Mouse (Mus musculus) kidney, embryonic 16.5 days (tissue): Measurements from ENCODE around the gene Mief2. TPM values are rescaled to one million over a fixed set of nuclear protein-coding genes. Genes with fewer than 3 reads are reported as not detected.

Experiments
- ATAC-seq: fragments of 200-750 bp; cut with Nextera tagmentation; 2 replicates; pipeline ENCODE4 v1.8.0; 2017; ENCODE audit warnings: moderate TSS enrichment; ENCODE audit not compliant: low FRiP score, low TSS enrichment
- H3K27ac ChIP-seq: fragments of 300-500 bp; sonication (generic); 2 replicates; pipeline ENCODE4 v1.5.1; 2014; ENCODE audit warnings: low read length
- H3K27me3 ChIP-seq: fragments of 300-500 bp; sonication (generic); 2 replicates; pipeline ENCODE4 v1.6.1; 2014; ENCODE audit warnings: low read length, control low read depth, mixed read lengths; ENCODE audit not compliant: insufficient read depth
- H3K36me3 ChIP-seq: fragments of 300-500 bp; sonication (generic); 2 replicates; pipeline ENCODE4 v1.6.1; 2014; ENCODE audit warnings: low read length, control low read depth, mixed read lengths; ENCODE audit not compliant: insufficient read depth
- H3K4me1 ChIP-seq: fragments of 300-500 bp; sonication (generic); 2 replicates; pipeline ENCODE4 v1.6.1; 2014; ENCODE audit warnings: low read length, control low read depth, mixed read lengths; ENCODE audit not compliant: insufficient read depth
- H3K4me2 ChIP-seq: fragments of 300-500 bp; sonication (generic); replicated peaks from 2 replicates; pipeline ENCODE4 v1.6.1; 2014; ENCODE audit warnings: low read depth, low read length
- H3K4me3 ChIP-seq: fragments of 300-500 bp; sonication (generic); 2 replicates; pipeline ENCODE4 v1.5.1; 2014; ENCODE audit warnings: mild to moderate bottlenecking, low read length
- H3K9ac ChIP-seq: fragments of 300-500 bp; sonication (generic); replicated peaks from 2 replicates; pipeline ENCODE4 v1.6.1; 2014; ENCODE audit warnings: low read length
- H3K9me3 ChIP-seq: fragments of 300-500 bp; sonication (generic); 2 replicates; pipeline ENCODE4 v1.6.1; 2016; ENCODE audit warnings: low read length, control low read depth
- WGBS: fragments of 180-500 bp; shearing (Covaris S2); extraction: QIAGEN DNeasy Blood & Tissue Kit; methylation state at CpG from one replicate; pipeline ENCODE4 v1.1.7; 2014; 5-methylcytosine and 5-hydroxymethylcytosine counted together
- polyA plus RNA-seq: library from polyadenylated mRNA; unstranded; fragments of >200 nt; fragmentation: Nextera tagmentation; extraction: Ambion mirVana; gene quantifications from 2 replicates; pipeline ENCODE4 v1.2.1, GENCODE M21; 2015

Gene Mief2
- polyA plus RNA-seq, 1 experiment from 2014 or later = 16.2 TPM

DNA sequence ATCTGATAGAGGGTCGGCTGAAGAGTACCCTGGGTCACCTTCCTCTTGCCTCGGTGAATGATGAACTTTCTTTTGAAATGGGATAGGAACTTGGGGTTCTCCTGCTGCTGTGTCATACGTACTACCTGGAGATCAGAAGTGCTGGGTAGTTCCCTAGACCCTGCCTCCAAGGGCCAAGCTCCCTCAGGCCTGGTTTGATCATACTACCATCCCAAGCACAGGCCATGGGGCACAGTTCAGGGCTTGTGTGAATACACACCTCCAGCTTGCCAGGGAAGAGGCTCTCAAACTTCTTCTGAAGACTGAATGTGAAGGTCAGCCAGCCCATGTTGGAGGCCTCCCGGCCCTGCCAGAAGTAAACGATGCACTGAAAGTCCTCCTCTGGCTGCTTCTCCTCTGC is 12.4 kb upstream of the Mief2 start:
- Histone ChIP-seq H3K9me3 (no peaks in the 10 kb centered on the region), H3K27ac (no peak overlapping the region), H3K4me1 (no peaks in the 10 kb centered on the region), H3K9ac (no peak overlapping the region), H3K27me3 (no peaks in the 10 kb centered on the region), H3K4me3 (no peak overlapping the region), H3K4me2 (no peak overlapping the region), H3K36me3 (peaks cover 98% of the 10 kb centered on the region)
- ATAC-seq = no peak
- 81% methylated on average over 5 of the region's 5 CpGs for WGBS

DNA sequence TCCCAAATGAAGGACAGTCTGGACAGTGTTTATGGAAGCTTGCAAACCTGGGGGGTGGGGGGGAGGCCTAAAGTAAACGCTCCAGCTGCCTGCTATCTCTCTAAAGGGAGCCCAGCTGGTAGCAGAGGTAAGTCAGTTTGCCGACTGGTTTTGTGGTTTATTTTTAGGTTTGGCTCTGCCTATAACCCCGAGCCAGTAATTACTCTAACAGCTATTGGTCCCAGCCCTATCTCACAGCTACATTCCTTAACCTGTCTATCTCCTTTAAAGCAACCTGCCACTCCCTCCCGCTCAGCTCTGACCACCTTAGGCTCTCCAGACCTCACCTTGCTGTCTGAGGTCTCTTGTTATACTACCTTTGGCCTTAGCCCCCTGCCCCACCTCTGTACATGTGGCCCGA is 8.9 kb upstream of the Mief2 start:
- 81% methylated on average over 5 of the region's 5 CpGs for WGBS
- no peak for ATAC-seq

GRCm38 (mm10) chr11:60726601-60727391 is 1.4 kb upstream of the Mief2 start, which contains the start of gene Flii:
Gene Flii (minus strand): TSS chr11:60727263.
- Histone ChIP-seq H3K27ac (peak within 1 kb of the TSS; percentile 84), H3K4me1 (peaks cover 21% of the 10 kb centered on the region), H3K9ac (peak within 1 kb of the TSS; percentile 90), H3K27me3 (no peaks in the 10 kb centered on the region), H3K4me2 (peak within 1 kb of the TSS; percentile 79), H3K36me3 (peaks cover 33% of the 10 kb centered on the region), H3K9me3 (no peaks in the 10 kb centered on the region), H3K4me3 (peak within 1 kb of the TSS; percentile 75)
- ATAC-seq = peak; percentile 81
- under 1% methylated on average over 64 of the region's 71 CpGs for WGBS

More for the DNA sequence above, 8.9 kb upstream of the Mief2 start:
- no peak overlapping the region for H3K27ac ChIP-seq
- H3K27me3 ChIP-seq = no peaks in the 10 kb centered on the region
- no peak overlapping the region for H3K9ac ChIP-seq
- no peak overlapping the region for H3K4me2 ChIP-seq
- H3K9me3 ChIP-seq = no peaks in the 10 kb centered on the region
- peaks cover 97% of the 10 kb centered on the region for H3K36me3 ChIP-seq
- H3K4me3 ChIP-seq = no peak overlapping the region
- H3K4me1 ChIP-seq = no peaks in the 10 kb centered on the region

DNA sequence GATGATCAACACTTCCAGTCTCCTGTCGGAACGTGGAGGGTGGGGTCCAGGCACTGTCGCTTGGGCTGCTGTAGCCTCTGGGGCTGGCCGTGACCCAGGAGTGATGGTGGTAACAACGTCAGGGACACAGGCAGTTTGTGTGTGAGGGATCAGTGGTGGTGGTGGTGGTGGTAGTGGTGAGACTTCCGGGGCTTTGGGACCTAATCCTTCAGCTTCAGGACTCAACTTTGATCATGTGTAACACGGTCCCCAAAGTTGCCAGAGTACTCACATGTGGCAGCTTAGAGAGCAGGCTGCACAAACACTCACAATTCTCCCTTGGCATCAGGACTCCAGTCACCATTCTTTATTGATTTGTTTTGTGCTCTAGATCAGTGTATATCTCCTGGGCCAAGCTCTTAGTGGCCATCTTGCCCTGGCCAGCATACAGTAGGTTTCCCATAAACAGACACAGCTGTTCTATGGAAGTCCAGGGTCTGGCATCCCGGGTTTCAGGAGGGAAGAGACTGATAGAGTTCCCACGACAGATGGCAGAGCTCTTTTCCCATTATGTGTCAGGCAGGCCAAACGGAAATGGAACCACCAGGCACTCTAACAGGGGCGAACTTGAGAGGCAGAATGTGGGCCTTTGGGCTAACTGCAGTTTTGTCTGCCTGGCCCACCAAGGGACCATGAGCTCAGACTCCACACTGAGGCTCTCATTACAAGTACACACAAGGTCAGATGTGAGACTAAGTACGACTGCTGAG is 632 bp upstream of the Mief2 start:
- H3K36me3 ChIP-seq = peaks cover 32% of the 10 kb centered on the region
- 5% methylated on average over 12 of the region's 12 CpGs for WGBS
- H3K9ac ChIP-seq = peak overlapping the region; percentile 90
- peak overlapping the region; percentile 84 for H3K27ac ChIP-seq
- peak overlapping the region; percentile 79 for H3K4me2 ChIP-seq
- no peaks in the 10 kb centered on the region for H3K9me3 ChIP-seq
- peaks cover 21% of the 10 kb centered on the region for H3K4me1 ChIP-seq
- peak overlapping the region; percentile 75 for H3K4me3 ChIP-seq
- ATAC-seq = peak; percentile 7
- no peaks in the 10 kb centered on the region for H3K27me3 ChIP-seq

DNA sequence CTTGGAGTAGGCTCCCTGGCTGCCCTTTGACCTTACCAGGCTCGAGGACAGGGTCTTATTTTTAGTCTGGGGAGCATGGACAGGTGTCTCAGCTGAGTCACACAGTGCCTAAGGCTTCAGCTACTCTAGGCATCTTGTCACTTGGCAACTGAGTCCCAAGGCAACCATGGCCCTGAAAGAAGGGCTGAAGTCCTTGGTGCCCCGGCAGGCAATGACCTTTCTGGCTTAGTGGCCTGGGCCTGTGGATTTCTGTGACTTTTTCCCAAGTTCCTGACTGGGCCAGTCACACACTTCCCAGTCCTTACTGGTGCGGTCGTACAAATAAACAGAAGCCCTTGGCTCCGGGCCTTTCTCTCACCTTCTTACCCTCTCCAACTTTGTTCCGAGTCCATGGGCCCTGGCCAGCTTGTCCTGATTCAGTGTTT is 1.0 kb downstream of the Mief2 start:
- H3K27me3 ChIP-seq = no peaks in the 10 kb centered on the region
- H3K4me2 ChIP-seq = peak overlapping the region; percentile 79
- H3K36me3 ChIP-seq = peaks cover 20% of the 10 kb centered on the region
- H3K4me3 ChIP-seq = peak overlapping the region; percentile 75
- H3K9me3 ChIP-seq = no peaks in the 10 kb centered on the region
- H3K4me1 ChIP-seq = peaks cover 21% of the 10 kb centered on the region
- H3K27ac ChIP-seq = no peak overlapping the region
- WGBS = 65% methylated on average over 6 of the region's 6 CpGs
- H3K9ac ChIP-seq = peak overlapping the region; percentile 75
- ATAC-seq = no peak

- Histone ChIP-seq H3K27me3 (no peaks in the 10 kb centered on the region), H3K4me2 (no peak overlapping the region), H3K27ac (no peak overlapping the region), H3K4me1 (peaks cover 21% of the 10 kb centered on the region), H3K9me3 (no peaks in the 10 kb centered on the region), H3K4me3 (no peak overlapping the region), H3K9ac (no peak overlapping the region), H3K36me3 (peaks cover 14% of the 10 kb centered on the region)
- WGBS = 82% methylated on average over 9 of the region's 9 CpGs
- ATAC-seq = no peak
Measured at GRCm38 (mm10) chr11:60730169-60730568, 2.0 kb downstream of the Mief2 start.

GRCm38 (mm10) chr11:60731251-60731650 is 3.1 kb downstream of the Mief2 start:
- WGBS = 88% methylated on average over 14 of the region's 14 CpGs
- H3K9ac ChIP-seq = no peak overlapping the region
- H3K36me3 ChIP-seq = peaks cover 14% of the 10 kb centered on the region
- no peak overlapping the region for H3K27ac ChIP-seq
- H3K27me3 ChIP-seq = no peaks in the 10 kb centered on the region
- H3K4me1 ChIP-seq = peaks cover 16% of the 10 kb centered on the region
- H3K9me3 ChIP-seq = no peaks in the 10 kb centered on the region
- ATAC-seq = no peak
- no peak overlapping the region for H3K4me2 ChIP-seq
- no peak overlapping the region for H3K4me3 ChIP-seq

- Histone ChIP-seq H3K4me1 (peaks cover 1% of the 10 kb centered on the region), H3K27ac (no peak overlapping the region), H3K4me3 (no peak overlapping the region), H3K4me2 (no peak overlapping the region), H3K9ac (no peak overlapping the region), H3K9me3 (no peaks in the 10 kb centered on the region), H3K27me3 (no peaks in the 10 kb centered on the region), H3K36me3 (peaks cover 14% of the 10 kb centered on the region)
- WGBS = 70% methylated on average over 2 of the region's 2 CpGs
- ATAC-seq = no peak
Measured at GRCm38 (mm10) chr11:60734206-60734605, 6.0 kb downstream of the Mief2 start.

- Histone ChIP-seq H3K27ac (no peak overlapping the region), H3K4me3 (no peak overlapping the region), H3K4me1 (no peaks in the 10 kb centered on the region), H3K9me3 (no peaks in the 10 kb centered on the region), H3K9ac (no peak overlapping the region), H3K36me3 (peaks cover 21% of the 10 kb centered on the region), H3K4me2 (no peak overlapping the region), H3K27me3 (no peaks in the 10 kb centered on the region)
- 77% methylated on average over 5 of the region's 5 CpGs for WGBS
- no peak for ATAC-seq
Measured at GRCm38 (mm10) chr11:60735191-60735590, 7.0 kb downstream of the Mief2 start.

GRCm38 (mm10) chr11:60736491-60736890 is 8.3 kb downstream of the Mief2 start:
- WGBS = 81% methylated on average over 3 of the region's 3 CpGs
- no peak overlapping the region for H3K4me3 ChIP-seq
- H3K4me1 ChIP-seq = no peaks in the 10 kb centered on the region
- H3K9me3 ChIP-seq = no peaks in the 10 kb centered on the region
- ATAC-seq = no peak
- no peak overlapping the region for H3K4me2 ChIP-seq
- peaks cover 19% of the 10 kb centered on the region for H3K36me3 ChIP-seq
- no peak overlapping the region for H3K27ac ChIP-seq
- no peak overlapping the region for H3K9ac ChIP-seq
- H3K27me3 ChIP-seq = no peaks in the 10 kb centered on the region
